Mouse (Mus musculus): ENCODE results near the gene Dab1.

- no peak for TF ChIP-seq POLR2A (IDR thresholded peaks at IDR 0.05; ENCODE audit: low read depth, low read length)
- TF ChIP-seq CTCF (IDR thresholded peaks at IDR 0.05; ENCODE audit: borderline replicate concordance, insufficient read depth, low read length), result no peak
These were observed 174.6 kb downstream of the Dab1 start for GRCm38 (mm10) chr4:103793589-103794312.

All from embryonic fibroblast, embryonic 13.5 days (primary cell).